Mouse (Mus musculus) CD4-positive, CD25-positive, alpha-beta regulatory T cell, adult 4 months (primary cell): Measurements from ENCODE around the gene Dock10. TPM values are rescaled to one million over a fixed set of nuclear protein-coding genes. Genes with fewer than 3 reads are reported as not detected.

ENCODE experiments used
- ATAC-seq: one replicate; pipeline ENCODE4 v1.8.0; 2017
- polyA plus RNA-seq, 2 experiments: library from polyadenylated mRNA; unstranded; fragments of 100-300 nt; shearing (Covaris generic); gene quantifications; one replicate each; pipeline ENCODE4 v1.2.1; 2017

Gene Dock10
- polyA plus RNA-seq, 2 experiments from 2014 or later = 116 to 121 TPM

DNA sequence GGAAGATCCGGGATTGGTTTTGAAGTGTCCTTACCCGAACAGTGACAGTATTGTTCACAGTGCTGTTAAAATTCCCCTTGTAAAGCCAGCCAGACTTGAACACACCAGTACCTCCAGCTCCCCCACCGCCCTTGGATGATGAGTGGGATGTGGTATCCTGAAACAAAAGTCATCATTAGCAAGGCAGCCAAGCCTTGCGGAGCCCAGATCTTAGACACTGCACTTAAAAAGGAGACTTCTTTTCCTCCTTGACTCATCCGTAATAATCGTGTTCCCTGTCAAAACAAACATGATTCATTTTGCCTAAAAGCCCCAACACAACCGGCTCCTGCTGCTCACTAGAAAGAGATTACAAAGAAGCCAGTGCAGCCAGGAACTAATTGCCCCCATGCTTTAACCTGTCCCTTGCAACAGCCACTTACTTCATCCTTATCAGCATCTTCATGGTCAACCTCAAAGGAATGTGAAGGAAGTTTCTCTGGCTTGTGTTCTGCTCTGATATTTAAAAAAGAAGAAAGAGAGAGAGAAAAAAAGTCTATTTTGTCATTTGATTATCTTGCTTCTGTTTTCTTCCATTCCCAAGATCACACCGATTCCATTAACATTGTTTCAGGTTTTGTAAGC is 152.1 kb downstream of the Dock10 start:
- no peak for ATAC-seq

DNA sequence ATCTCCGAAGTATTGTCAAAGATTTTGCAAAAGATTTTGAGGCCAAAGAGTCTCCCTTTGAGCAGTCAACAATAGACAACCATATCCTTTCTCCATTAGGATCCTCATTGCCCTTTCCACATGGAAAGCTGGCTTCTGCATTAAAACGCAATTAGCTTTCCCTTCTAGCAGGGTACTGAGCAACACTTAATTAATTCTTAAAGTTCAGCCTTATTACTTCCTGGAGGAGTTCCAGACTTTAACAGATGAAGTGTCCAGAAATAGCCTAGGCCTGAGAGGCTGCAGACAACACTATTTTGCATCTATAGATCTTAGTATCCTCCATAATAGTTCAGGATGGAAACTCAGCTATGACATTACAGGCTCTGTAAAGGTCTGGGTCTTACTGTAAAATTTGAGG is 154.0 kb downstream of the Dock10 start:
- no peak for ATAC-seq

GRCm38 (mm10) chr1:80603081-80603480 is 155.2 kb downstream of the Dock10 start:
- no peak for ATAC-seq

DNA sequence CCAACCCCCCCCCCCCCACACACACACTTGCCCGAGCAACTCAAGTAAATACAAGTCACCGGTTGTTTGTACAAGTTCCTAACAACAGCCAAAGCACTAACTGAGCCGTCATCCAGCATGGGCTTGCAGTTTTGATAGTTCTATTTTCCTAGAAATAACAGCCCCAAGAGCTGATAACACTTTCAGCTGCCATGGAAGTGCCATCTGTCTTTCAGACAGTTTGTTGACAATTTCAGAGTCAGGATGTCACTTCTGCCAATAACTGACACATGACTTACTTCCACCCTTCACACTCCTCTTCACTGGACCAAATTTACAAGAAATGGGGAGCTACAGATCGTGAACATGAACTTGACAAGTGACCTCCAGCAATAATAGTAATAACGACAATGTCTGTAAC is 175.0 kb downstream of the Dock10 start:
- ATAC-seq = no peak

DNA sequence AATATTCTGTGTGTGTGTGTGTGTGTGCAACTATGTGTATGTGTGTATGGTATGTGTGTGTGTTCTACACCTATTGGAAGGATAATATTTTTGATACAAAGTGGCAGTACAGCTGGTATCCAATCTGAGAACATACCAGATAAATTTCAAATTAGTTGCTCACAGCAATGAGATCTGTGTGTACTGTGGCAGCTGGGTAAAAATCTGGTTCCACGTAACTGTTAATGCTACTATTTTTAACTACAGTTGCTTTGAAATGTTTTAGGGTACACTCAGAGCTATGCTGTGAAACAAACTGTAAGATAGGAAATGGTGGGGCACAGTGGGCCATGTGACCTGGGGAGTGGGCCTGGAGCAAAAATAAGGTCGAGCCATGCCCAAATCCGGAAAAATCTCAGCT is 176.1 kb downstream of the Dock10 start:
- no peak for ATAC-seq

DNA sequence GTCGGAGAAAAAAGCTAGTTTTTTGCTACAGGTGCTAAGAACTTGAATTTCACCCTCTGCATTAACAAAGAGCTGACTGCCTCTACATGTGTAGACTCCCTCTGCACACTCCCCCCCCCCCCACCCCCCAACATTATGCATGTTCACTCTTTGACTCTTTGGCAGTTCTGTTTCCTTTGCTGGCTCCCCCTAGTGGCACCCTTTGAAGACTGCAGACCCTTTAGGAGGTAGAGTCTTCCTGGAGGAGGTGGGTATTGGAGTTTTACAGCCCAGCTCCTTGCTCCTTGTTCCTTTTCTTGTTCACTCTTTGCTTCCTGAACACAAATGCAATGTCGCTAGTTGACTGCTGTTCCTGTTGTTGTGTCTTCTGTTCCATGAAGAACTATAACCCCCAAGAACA is 181.4 kb downstream of the Dock10 start:
- peak; percentile 74 for ATAC-seq

DNA sequence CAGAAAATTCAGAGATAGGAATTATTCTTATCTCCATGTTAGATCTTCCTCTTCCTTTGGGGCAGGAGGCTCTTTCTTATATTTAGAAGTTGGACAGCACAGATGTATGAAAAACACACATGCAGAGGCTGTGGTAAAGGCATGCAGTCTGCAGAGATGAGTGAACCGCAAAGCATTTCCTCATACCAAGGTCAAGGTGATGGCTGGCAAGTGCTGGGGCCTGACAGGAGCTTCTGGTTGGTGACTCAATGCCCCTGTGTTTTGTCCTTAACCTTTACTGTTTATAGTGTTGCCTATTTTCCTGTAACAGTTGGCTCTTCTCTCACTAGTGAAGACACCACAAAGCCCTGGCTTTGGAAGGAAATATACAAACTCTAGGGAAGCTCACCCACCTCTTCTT is 201.9 kb downstream of the Dock10 start:
- ATAC-seq = no peak

DNA sequence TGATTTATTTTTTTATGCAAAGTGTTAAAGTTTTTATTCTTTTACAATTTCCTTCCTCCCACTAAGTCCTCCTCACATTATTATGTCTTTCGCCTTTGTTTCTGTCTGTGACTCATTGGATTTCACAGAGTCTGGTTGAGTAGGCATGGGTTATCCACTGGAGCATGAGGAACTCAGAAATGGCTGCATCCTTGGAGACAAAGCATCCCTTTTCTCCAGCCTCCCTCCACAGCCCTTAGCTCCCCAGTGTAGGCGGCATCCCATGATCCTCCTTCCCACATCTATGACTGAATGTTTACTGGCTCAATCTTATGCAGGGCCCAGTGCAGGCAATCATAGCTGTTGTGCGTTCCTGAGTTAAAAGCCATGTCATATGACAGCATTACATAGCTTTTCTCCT is 216.8 kb downstream of the Dock10 start:
- no peak for ATAC-seq

DNA sequence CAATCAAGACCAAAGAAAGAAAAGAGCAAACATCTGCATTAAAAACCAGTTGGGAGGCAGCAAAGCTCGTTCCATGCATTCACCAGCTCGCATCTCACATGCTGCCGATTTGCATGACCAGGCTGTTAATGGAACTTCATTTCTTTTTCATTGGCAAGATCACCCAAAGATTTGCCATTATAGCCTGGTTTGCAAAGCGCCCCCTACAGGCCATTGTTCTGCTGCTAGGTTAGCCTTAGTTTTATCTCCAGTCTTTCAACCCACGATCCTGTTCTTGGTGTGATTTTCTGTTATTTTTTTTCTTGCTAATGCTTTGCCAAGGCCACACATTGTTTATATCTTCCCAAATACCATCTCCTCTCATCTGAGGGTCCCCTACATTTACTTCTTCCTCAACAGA is 236.1 kb downstream of the Dock10 start:
- no peak for ATAC-seq

- no peak for ATAC-seq
These were observed 237.9 kb downstream of the Dock10 start for GRCm38 (mm10) chr1:80520456-80520855.

DNA sequence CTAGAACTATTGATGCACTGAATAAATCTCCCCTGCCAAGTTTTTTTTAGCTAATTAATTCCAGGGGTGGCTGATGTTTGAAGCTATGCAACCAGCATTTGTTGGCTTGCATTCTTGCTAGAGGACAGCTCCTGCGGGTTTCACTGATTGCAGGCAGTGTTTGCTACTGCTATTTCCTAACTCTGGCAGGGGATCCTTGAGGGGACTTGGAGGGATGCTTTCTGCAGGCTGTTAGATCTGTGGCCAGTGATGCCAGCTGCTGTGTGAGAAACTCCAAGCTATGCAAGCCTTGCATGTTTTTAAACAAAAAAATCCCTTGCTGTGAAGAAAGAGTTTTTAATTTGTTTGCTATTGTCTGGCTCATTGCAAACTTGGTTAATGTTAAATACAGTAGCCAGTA is 238.4 kb downstream of the Dock10 start:
- no peak for ATAC-seq

DNA sequence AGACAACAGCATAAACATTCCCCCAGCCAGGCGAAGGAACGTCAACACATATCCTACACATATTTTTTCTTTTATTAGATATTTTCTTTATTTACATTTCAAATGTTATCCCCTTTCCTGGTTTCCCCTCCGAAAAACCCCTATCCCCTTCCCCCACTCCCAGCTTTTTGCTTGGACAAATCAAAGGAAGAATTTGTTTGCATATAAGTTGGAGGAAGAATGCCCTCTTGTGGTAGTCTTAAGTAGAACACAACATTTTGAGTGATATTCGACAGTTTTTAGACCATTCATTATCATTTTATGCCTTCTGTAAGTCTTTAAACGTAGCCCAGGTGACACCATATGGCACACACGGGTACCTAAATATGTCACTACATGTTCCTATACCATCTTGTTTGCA is 242.5 kb downstream of the Dock10 start:
- no peak for ATAC-seq

DNA sequence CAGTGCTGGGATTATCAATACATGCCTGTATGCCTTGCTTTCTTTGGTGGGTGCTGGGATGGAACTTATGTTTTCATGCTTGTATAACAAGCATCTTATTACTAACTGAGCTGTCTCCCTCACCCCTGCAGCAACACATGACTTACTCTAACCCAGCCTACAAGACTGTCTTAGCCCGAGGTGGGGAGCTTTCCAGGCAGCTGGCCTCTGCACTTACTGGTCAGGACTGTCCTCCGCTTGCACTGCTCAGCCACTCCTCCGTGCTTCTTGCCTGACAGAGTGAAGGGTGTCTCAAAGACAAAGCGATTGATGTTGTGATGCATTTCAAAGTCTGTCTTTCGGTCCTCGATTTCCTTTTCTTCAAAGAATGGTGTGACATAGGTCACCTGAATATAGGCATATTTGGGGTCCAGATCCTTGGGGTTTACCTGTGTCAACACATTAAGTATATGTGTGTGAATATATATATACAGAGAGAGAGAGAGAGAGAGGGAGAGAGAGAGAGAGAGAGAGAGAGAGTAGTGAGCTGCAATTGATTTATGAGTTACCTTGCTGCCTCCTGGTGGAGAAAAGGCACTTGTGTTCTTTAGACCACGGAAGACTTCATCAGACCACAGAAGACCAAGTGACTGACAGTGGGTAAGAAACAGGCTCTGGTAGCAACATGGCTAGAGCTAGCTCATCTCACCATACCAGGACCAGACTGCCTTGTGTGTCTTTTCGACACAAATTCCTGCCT is 245.9 kb downstream of the Dock10 start:
- peak; percentile 37 for ATAC-seq

GRCm38 (mm10) chr1:80504757-80505156 is 253.6 kb downstream of the Dock10 start:
- ATAC-seq = peak; percentile 53

GRCm38 (mm10) chr1:80504081-80504480 is 254.2 kb downstream of the Dock10 start:
- ATAC-seq = no peak

DNA sequence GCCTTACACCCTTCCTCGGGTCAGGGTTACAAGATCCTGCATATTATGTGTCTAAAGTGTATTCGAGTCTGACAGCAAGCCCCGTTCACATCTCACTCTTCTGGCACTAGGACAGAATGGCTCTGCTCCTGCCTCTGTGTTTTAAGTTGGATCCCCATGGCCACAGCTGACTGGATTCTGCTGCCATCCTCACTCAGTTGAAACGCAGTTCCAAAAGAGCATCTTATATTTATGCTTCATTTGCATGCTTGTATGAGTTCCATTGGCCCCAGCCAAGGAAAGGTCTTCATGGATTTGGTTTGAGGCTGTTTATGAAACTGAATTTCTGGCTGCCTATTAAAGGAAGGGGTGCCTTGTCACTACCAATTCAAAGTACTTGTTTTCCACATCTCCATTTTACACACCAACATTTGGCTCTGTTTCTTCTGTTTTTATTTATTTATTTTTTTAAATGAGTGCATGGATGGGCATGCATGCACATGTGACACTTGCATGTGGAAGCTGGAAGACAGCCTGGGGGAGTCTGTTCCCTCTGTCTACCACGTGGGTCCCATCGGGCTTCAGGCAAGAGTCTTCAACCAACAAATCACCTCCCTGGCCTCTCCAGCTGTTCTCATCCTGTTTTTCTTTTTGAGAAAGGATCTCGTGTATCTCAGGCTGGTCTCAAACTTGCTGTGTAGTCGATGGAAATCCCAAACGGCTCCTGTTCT is 255.7 kb downstream of the Dock10 start:
- ATAC-seq = no peak

DNA sequence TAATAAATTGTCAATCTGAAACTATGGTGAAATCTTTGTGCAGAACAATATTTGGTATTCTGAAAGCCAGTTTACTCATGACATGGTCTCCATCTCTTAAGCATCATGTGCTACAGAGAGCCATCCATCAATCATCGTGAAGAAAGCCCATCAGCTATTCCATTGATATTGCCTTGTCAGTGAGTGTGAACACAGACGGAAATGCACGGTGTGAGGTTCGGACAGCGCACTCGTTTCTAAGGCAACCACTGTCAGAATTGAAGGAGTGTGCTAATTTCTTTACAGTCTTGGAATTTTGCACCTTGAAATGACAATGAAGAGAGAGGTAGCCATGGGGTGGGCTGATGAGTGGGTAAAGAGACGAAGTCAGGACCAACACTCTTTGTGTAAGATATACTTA is 259.1 kb downstream of the Dock10 start:
- no peak for ATAC-seq

GRCm38 (mm10) chr1:80496360-80496759 is 262.0 kb downstream of the Dock10 start:
- peak; percentile 63 for ATAC-seq

DNA sequence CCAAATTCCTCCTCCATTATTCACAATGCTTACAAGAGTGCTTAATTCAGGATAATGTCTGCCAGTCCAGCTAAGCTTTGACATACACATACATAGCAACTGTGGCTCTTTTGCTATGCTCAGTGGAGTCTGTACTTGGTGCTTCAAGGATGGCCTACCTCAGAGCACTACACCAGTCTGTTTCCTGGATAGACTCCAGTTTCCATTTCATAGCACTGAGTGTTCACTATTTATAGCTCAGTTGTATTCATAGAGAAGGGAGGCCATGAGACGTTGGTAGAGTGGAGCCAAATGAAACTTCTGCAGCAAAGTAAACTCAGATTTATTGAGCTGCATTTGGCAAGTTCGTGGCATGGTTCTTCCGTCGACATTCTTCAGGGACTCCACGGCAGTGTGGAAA is 274.9 kb downstream of the Dock10 start:
- no peak for ATAC-seq

- no peak for ATAC-seq
These were observed 283.4 kb downstream of the Dock10 start for GRCm38 (mm10) chr1:80474942-80475341.

GRCm38 (mm10) chr1:80472395-80472794 is 285.9 kb downstream of the Dock10 start:
- no peak for ATAC-seq

DNA sequence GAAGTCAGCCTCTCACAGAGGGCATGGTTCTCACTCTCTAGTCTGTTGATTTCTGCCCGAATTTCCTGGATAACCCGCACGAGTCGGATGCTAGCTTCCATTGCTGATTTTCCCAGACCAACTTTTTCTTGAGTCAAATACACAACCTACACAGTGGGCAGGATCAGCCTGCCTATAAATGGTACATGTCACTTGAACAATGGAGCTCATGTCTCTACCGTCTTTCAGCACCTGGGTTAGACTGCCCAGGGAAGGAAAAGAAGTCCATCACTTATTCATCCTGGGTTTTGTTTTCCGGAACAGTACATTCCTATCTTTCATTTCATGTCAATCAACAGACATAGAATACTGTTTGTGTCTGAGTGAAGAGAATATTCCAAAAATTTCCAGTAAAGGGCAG is 297.0 kb downstream of the Dock10 start, which contains the start of gene Gm45261:
Gene Gm45261 (minus strand): TSS at position 101 of the 400 bp plus-strand sequence.
- ATAC-seq = no peak

DNA sequence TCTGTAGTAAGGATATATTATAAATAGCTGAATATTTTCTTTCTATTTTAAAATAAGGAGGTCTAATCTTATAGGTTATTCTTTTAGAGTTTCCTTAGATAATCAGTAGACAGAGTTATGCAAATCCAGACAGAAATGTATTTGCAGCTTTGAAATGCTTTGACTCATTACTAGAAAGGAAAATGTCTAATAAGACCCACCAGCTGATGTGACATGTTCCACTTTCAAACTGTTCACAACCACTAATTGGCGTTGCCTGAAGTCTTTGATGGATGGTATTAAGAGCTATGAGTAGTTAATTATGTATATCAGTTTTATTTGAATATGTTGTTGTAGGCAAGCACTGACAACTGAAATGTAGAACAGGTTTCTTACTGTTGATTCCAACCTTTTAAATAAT is 298.4 kb downstream of the Dock10 start:
- no peak for ATAC-seq

- no peak for ATAC-seq
These were observed 298.9 kb downstream of the Dock10 start for GRCm38 (mm10) chr1:80459477-80459876.
